Comparison of ENCODE assay signal across 9 mouse cellular contexts in genomic region chr11:55468611-55469047, GRCm38 (mm10). TPM values are rescaled to one million over a fixed set of nuclear protein-coding genes. Genes with fewer than 3 reads are reported as not detected.
DNase-seq lines count a peak whose midpoint lies in the region; ATAC-seq lines count a peak whose summit lies in the region.
"Had no signal": no experiment of that assay in that cellular context is flagged by ENCODE, and none has a peak within 500 bp of the region (broad histone marks: within the 10 kb centered on the region; RNA-seq: fewer than 3 reads in every experiment).

No protein-coding gene starts in this region.

- peaks cover 20% of the 10 kb centered on the region for H3K36me3 ChIP-seq in heart, embryonic 10.5 days
- H3K36me3 ChIP-seq in hindbrain, embryonic 16.5 days (ENCODE audit: control insufficient read depth, insufficient read depth, low read length), result no peaks in the 10 kb centered on the region
- peaks cover 13% of the 10 kb centered on the region for H3K36me3 ChIP-seq in midbrain, embryonic 13.5 days

- no peaks in the 10 kb centered on the region for H3K9me3 ChIP-seq in heart, embryonic 10.5 days
- no peaks in the 10 kb centered on the region for H3K9me3 ChIP-seq in hindbrain, embryonic 16.5 days (ENCODE audit: control insufficient read depth, low read length)
- no peaks in the 10 kb centered on the region for H3K9me3 ChIP-seq in midbrain, embryonic 13.5 days

- no peaks in the 10 kb centered on the region for H3K27me3 ChIP-seq in heart, embryonic 10.5 days (ENCODE audit: insufficient read depth, poor library complexity, severe bottlenecking)
- H3K27me3 ChIP-seq in hindbrain, embryonic 16.5 days (replicated peaks; ENCODE audit: control insufficient read depth, insufficient read depth, low read length), result no peaks in the 10 kb centered on the region
- H3K27me3 ChIP-seq in midbrain, embryonic 13.5 days, result no peaks in the 10 kb centered on the region
- H3K27me3 ChIP-seq: Patski had no signal

- peak overlapping the region; percentile 95 for H3K4me2 ChIP-seq in hindbrain, embryonic 16.5 days (ENCODE audit: low read length)
- peak overlapping the region; percentile 80 for H3K4me2 ChIP-seq in midbrain, embryonic 13.5 days (replicated peaks)

- no peak for ATAC-seq in hindbrain, embryonic 16.5 days
- peak; percentile 5 for ATAC-seq in midbrain, embryonic 13.5 days

- WGBS in heart, embryonic 10.5 days, result 5% methylated on average over 17 of the region's 17 CpGs
- 2% methylated on average over 17 of the region's 17 CpGs for WGBS in hindbrain, embryonic 16.5 days
- WGBS in midbrain, embryonic 13.5 days, result 2% methylated on average over 17 of the region's 17 CpGs

- H3K4me1 ChIP-seq in heart, embryonic 10.5 days, result peaks cover 26% of the 10 kb centered on the region
- peaks cover 19% of the 10 kb centered on the region for H3K4me1 ChIP-seq in hindbrain, embryonic 16.5 days (ENCODE audit: control insufficient read depth, insufficient read depth, low read depth, low read length)
- peaks cover 27% of the 10 kb centered on the region for H3K4me1 ChIP-seq in midbrain, embryonic 13.5 days (replicated peaks)

- peak overlapping the region; percentile 88 for H3K27ac ChIP-seq in heart, embryonic 10.5 days
- H3K27ac ChIP-seq in hindbrain, embryonic 16.5 days (ENCODE audit: low read depth, low read length), result peak overlapping the region; percentile 91
- H3K27ac ChIP-seq in midbrain, embryonic 13.5 days, result peak overlapping the region; percentile 89

- DNase-seq in heart, embryonic 10.5 days (ENCODE audit: low spot score), result peak; percentile 81
- DNase-seq in heart, adult 18-20 months, result no peak
- peak; percentile 59 for DNase-seq in thymus, postnatal 14 days
- DNase-seq in thymus, postnatal 0 days (ENCODE audit: low spot score), result no peak
- DNase-seq in embryo, embryonic 10.5 days (ENCODE audit: low spot score), result no peak
- no peak for DNase-seq in ovary, adult 18-20 months (ENCODE audit: low spot score)

- H3K4me3 ChIP-seq in heart, embryonic 10.5 days, result peak overlapping the region; percentile 91
- H3K4me3 ChIP-seq in hindbrain, embryonic 16.5 days (ENCODE audit: low read length), result peak overlapping the region; percentile 55
- H3K4me3 ChIP-seq in midbrain, embryonic 13.5 days (replicated peaks), result peak overlapping the region; percentile 48

- peak overlapping the region; percentile 74 for H3K9ac ChIP-seq in hindbrain, embryonic 16.5 days (ENCODE audit: low read depth, low read length)
- H3K9ac ChIP-seq in midbrain, embryonic 13.5 days (replicated peaks), result peak overlapping the region; percentile 73

RNA-seq across cellular contexts. Expression of gene G3bp1, which starts 0.9 kb away (rescaled TPM):
- 164 and 188 TPM in 2 replicates for polyA plus RNA-seq in heart, embryonic 10.5 days (2016; fragmentation: Nextera tagmentation; extraction: Ambion mirVana)
- 10 to 100 TPM; 40.5 to 41.3 TPM for total RNA-seq in heart, adult 18-20 months (2021)
- polyA plus RNA-seq in thymus, postnatal 0 days (2015; fragmentation: Nextera tagmentation; extraction: Ambion mirVana), result 149 and 159 TPM in 2 replicates
- polyA plus RNA-seq in hindbrain, embryonic 16.5 days (2015; fragmentation: Nextera tagmentation; extraction: Ambion mirVana), result 86.6 and 101 TPM in 2 replicates
- 145 and 147 TPM in 2 replicates for polyA plus RNA-seq in midbrain, embryonic 13.5 days (2015; fragmentation: Nextera tagmentation; extraction: Ambion mirVana)

RNA-seq across cellular contexts. Expression of gene Atox1, which starts 7.6 kb away (rescaled TPM):
- polyA plus RNA-seq in heart, embryonic 10.5 days (2016; fragmentation: Nextera tagmentation; extraction: Ambion mirVana), result 269 and 273 TPM in 2 replicates
- 100 to 1,000 TPM in 1 of 2 experiments, 10 to 100 TPM in 1; 98.7 to 104 TPM for total RNA-seq in heart, adult 18-20 months (2021)
- polyA plus RNA-seq in thymus, postnatal 0 days (2015; fragmentation: Nextera tagmentation; extraction: Ambion mirVana), result 449 and 452 TPM in 2 replicates
- 251 and 264 TPM in 2 replicates for polyA plus RNA-seq in hindbrain, embryonic 16.5 days (2015; fragmentation: Nextera tagmentation; extraction: Ambion mirVana)
- polyA plus RNA-seq in midbrain, embryonic 13.5 days (2015; fragmentation: Nextera tagmentation; extraction: Ambion mirVana), result 258 and 274 TPM in 2 replicates

RNA-seq across cellular contexts. Expression of gene Sparc, which starts 45.6 kb away (rescaled TPM):
- 995 and 1,097 TPM in 2 replicates for polyA plus RNA-seq in heart, embryonic 10.5 days (2016; fragmentation: Nextera tagmentation; extraction: Ambion mirVana)
- 100 to 1,000 TPM; 264 to 308 TPM for total RNA-seq in heart, adult 18-20 months (2021)
- polyA plus RNA-seq in thymus, postnatal 0 days (2015; fragmentation: Nextera tagmentation; extraction: Ambion mirVana), result 297 TPM in 2 replicates
- 616 and 724 TPM in 2 replicates for polyA plus RNA-seq in hindbrain, embryonic 16.5 days (2015; fragmentation: Nextera tagmentation; extraction: Ambion mirVana)
- 374 and 417 TPM in 2 replicates for polyA plus RNA-seq in midbrain, embryonic 13.5 days (2015; fragmentation: Nextera tagmentation; extraction: Ambion mirVana)

Comparison
In these comparisons a context has a peak if more than half of its experiments do, and no peak if none do; other contexts are left out.
1. DNase-seq: peak in heart, embryonic 10.5 days (single experiment) and thymus, postnatal 14 days (single experiment); none in heart, adult 18-20 months (0 of 2), thymus, postnatal 0 days (single experiment), embryo, embryonic 10.5 days (single experiment) and ovary, adult 18-20 months (single experiment).
2. Peak in every context shown above with its lines, with median percentiles within 50 percentile points of each other: H3K27ac ChIP-seq and H3K4me3 ChIP-seq.